Mouse (Mus musculus) olfactory bulb, adult 2 months (tissue): ENCODE measurements around the gene Atg16l1.

Experiments used
- CTCF ChIP-seq: fragments of 200-500 bp; IDR thresholded peaks from 2 replicates; pipeline ENCODE4 v1.5.1; 2012; ENCODE audit warnings: low read depth, mild to moderate bottlenecking, low read length, moderate library complexity; ENCODE audit not compliant: insufficient read depth
- POLR2A ChIP-seq: fragments of 200-500 bp; IDR thresholded peaks from 2 replicates; pipeline ENCODE4 v1.6.1; 2012; ENCODE audit warnings: mild to moderate bottlenecking, low read depth, low read length, moderate library complexity; ENCODE audit not compliant: insufficient read depth

DNA sequence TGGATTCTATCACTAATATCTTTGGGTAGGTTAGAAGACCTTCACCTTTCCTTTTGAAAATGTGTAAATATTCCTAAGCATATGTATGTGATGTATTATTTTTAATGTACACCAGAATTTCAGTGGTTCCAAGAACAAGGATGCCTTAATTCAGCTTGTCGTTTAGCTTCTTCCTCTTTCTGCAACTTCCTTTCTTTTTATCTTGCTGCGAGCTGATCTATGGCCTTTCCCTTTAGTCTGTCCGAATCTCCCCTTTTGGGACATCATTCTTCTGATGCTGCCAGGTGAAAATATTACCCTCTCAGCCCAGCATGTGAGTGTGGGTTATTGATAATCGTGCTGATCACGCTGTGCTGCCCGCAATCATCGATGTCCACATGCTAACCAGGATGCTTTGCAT lies 19.2 kb downstream of the Atg16l1 start:
- TF ChIP-seq CTCF, result no peak
- no peak for TF ChIP-seq POLR2A
